Mouse (Mus musculus) liver, adult 2 months (tissue): ENCODE data around the gene Rubcnl. TPM values are rescaled to one million over a fixed set of nuclear protein-coding genes. Genes with fewer than 3 reads are reported as not detected.
A peak's percentile ranks its signal among the peaks of the same experiment; 100 is the strongest.

Source experiments
- DNase-seq: peaks from one replicate; pipeline ENCODE4 v3.0.0-alpha.2; 2011; ENCODE audit warnings: low read depth, low spot score; ENCODE audit errors: extremely low read depth
- H3K27ac ChIP-seq: fragments of 200-500 bp; replicated peaks from 2 replicates; pipeline ENCODE4 v1.5.1; 2012; ENCODE audit warnings: low read depth, mild to moderate bottlenecking, control low read depth, inconsistent platforms, low read length; ENCODE audit not compliant: insufficient read depth
- H3K27me3 ChIP-seq: fragments of 200-500 bp; 2 replicates; pipeline ENCODE4 v1.6.1; 2012; ENCODE audit warnings: mild to moderate bottlenecking, moderate library complexity, low read length, inconsistent platforms; ENCODE audit not compliant: control insufficient read depth, insufficient read depth
- H3K36me3 ChIP-seq: fragments of 200-500 bp; 2 replicates; pipeline ENCODE4 v1.6.1; 2012; ENCODE audit warnings: low read length, inconsistent platforms; ENCODE audit not compliant: control insufficient read depth, insufficient read depth
- H3K4me1 ChIP-seq: fragments of 200-500 bp; 2 replicates; pipeline ENCODE4 v1.6.1; 2011; ENCODE audit warnings: low read length; ENCODE audit not compliant: control insufficient read depth, insufficient read depth
- H3K4me3 ChIP-seq: fragments of 200-500 bp; 2 replicates; pipeline ENCODE4 v1.5.1; 2011; ENCODE audit warnings: low read depth, mild to moderate bottlenecking, control low read depth, low read length, moderate library complexity; ENCODE audit not compliant: insufficient read depth
- H3K79me2 ChIP-seq: fragments of 200-500 bp; 2 replicates; pipeline ENCODE4 v1.6.1; 2012; ENCODE audit warnings: inconsistent platforms, mild to moderate bottlenecking, low read length, moderate library complexity; ENCODE audit not compliant: control insufficient read depth, insufficient read depth
- H3K9ac ChIP-seq: fragments of 200-500 bp; 2 replicates; pipeline ENCODE4 v1.6.1; 2012; ENCODE audit warnings: low read depth, mild to moderate bottlenecking, control low read depth, inconsistent platforms, low read length
- CTCF ChIP-seq: fragments of 200-500 bp; IDR thresholded peaks from 2 replicates; pipeline ENCODE4 v1.5.1; 2011; ENCODE audit warnings: low read depth, low read length, control low read depth
- POLR2A ChIP-seq: fragments of 200-500 bp; IDR thresholded peaks from 2 replicates; pipeline ENCODE4 v1.6.1; 2011; ENCODE audit warnings: low read length, control low read depth; ENCODE audit not compliant: insufficient read depth; ENCODE audit errors: extremely low read depth
- WGBS: fragments of 180-500 bp; shearing (Covaris S2); methylation state at CpG from one replicate; pipeline ENCODE4 v1.1.7; 2018; 5-methylcytosine and 5-hydroxymethylcytosine counted together
- polyA plus RNA-seq: library from polyadenylated mRNA; depleted of rRNA; stranded (reverse); fragments of >200 nt; gene quantifications from 2 replicates; pipeline ENCODE4 v1.2.3, GENCODE M21; 2012
- total RNA-seq: library from RNA; depleted of rRNA; stranded (reverse); fragments of >200 nt; gene quantifications from 2 replicates; pipeline ENCODE4 v1.2.3, GENCODE M21; 2014

The Rubcnl gene
- total and polyA plus RNA-seq, 2 experiments = 0.21 to 1.1 TPM

DNA sequence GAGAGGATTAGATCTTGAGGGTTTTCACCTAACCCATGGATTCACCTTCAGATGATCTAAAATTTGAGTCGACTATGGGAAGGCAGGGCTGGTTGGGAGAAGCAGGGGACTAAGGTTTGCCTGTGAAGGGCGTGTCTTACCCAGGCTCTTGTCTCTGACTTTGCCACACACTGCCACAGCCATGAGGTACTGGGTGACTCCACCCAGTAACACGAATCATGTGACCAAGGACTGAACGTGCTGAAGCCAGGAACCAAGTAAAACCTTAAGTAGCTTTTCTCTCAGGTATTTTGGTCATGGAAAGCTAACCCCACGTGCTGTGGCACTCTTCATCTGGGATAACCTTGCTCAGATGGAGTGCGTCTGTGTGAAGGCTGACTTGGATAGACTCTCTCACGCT, 14.9 kb downstream of the Rubcnl start:
- Histone ChIP-seq H3K27me3 (no peaks in the 10 kb centered on the region), H3K79me2 (no peaks in the 10 kb centered on the region), H3K27ac (no peak overlapping the region), H3K4me1 (no peaks in the 10 kb centered on the region), H3K9ac (no peak overlapping the region), H3K4me3 (no peak overlapping the region), H3K36me3 (no peaks in the 10 kb centered on the region)
- no peak for DNase-seq
- 77% methylated on average over 7 of the region's 7 CpGs for WGBS
- TF ChIP-seq CTCF (no peak), POLR2A (no peak)

DNA sequence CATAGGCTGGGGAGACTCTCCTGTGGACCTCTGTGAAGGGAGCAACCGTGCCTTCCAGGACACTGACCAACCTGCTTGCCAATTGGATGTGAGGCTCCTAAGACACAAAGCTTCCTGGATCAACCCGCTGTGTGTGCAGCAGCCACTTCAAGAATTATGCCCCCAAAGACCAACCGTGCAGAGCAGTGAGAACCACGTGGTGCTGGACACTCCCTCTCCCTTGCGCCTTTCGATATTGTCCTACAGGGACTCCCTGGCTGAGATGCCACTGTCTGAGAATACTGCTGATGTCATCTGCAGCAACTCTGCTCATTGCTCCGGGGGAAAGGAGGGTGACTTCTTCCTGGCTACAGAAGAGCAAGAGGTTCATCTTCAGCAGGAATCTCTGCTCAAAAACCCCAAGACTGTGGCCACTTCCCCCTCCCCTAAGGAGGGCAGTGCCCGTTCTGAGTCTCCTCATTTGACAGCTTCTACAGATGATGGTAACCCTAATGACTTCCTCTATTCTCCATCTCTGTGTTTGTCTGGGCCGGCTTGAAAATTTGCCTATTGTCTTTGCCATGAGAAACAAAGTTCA, 16.3 kb downstream of the Rubcnl start:
- no peaks in the 10 kb centered on the region for H3K4me1 ChIP-seq
- no peaks in the 10 kb centered on the region for H3K79me2 ChIP-seq
- WGBS = 72% methylated on average over 9 of the region's 9 CpGs
- no peak for DNase-seq
- no peak overlapping the region for H3K27ac ChIP-seq
- no peak overlapping the region for H3K4me3 ChIP-seq
- no peaks in the 10 kb centered on the region for H3K36me3 ChIP-seq
- TF ChIP-seq CTCF (no peak), POLR2A (no peak)
- no peak overlapping the region for H3K9ac ChIP-seq
- no peaks in the 10 kb centered on the region for H3K27me3 ChIP-seq

DNA sequence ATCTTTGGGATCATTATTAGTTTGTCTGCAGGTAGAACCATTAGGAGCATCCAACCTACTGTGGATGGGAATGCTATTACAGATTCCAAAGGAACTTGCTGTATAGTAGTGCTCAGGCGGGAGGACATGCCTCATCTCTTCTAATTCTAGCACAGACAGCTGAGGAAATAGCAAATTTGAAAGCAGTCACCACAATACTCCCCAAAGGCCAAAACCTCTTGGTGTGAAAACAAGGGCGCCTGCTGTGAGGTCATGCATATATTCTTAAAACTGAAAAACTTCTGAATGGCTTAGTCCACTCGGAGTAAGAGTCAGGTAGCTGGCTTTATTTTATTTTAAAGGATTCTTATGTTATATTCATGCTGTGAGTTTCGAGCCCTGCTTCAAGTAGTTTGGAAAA, 16.9 kb downstream of the Rubcnl start:
- no peak overlapping the region for H3K4me3 ChIP-seq
- no peaks in the 10 kb centered on the region for H3K4me1 ChIP-seq
- H3K36me3 ChIP-seq = no peaks in the 10 kb centered on the region
- DNase-seq = no peak
- H3K27ac ChIP-seq = no peak overlapping the region
- H3K27me3 ChIP-seq = no peaks in the 10 kb centered on the region
- WGBS = 87% methylated on average over 4 of the region's 4 CpGs
- no peaks in the 10 kb centered on the region for H3K79me2 ChIP-seq
- no peak overlapping the region for H3K9ac ChIP-seq
- TF ChIP-seq POLR2A = no peak
- no peak for TF ChIP-seq CTCF

DNA sequence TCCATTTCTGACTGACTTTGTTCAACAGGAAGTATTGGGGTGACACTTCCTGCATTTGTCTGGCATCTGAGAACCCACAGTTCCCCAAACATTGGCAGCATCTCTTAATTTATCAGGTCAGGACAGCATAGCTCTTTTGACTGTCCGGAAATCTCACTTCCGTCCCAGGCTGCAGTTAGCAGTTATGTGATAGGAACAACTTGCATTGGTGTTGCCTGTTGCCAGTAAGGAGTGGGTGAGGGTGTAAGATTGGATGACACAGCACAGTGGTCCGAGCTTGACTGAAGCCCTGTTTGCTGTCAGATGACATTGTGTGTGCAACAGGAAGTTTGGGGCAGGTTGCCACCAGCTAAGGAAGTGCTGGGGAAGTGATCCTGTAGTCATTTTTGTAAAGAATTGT, 18.4 kb downstream of the Rubcnl start:
- peak; percentile 40 for DNase-seq
- Histone ChIP-seq H3K27ac (no peak overlapping the region), H3K79me2 (no peaks in the 10 kb centered on the region), H3K27me3 (no peaks in the 10 kb centered on the region), H3K4me1 (no peaks in the 10 kb centered on the region), H3K9ac (no peak overlapping the region), H3K36me3 (no peaks in the 10 kb centered on the region), H3K4me3 (no peak overlapping the region)
- 69% methylated on average over 3 of the region's 3 CpGs for WGBS
- TF ChIP-seq POLR2A = no peak
- TF ChIP-seq CTCF = no peak

DNA sequence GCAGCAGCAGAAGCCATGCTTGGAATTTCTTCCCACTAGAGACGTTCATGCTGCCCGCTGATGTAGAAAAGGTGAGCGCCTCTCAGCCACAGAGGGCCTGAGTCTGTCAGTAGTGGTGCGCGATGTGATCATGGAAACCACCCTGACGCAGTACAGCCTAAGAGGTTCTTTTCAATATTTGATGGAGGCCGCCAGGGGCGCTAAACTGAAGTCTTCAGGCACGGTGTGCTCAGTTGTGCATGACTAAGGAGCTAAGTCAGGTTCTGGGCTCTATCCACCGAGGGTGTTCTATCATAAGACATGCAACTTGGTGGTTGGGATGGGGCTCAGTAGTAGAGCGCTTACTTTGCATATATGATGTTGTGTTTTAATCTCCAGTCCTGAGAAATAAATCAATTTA, 19.6 kb downstream of the Rubcnl start:
- Histone ChIP-seq H3K27ac (no peak overlapping the region), H3K36me3 (no peaks in the 10 kb centered on the region), H3K79me2 (no peaks in the 10 kb centered on the region), H3K9ac (no peak overlapping the region), H3K4me1 (no peaks in the 10 kb centered on the region), H3K27me3 (no peaks in the 10 kb centered on the region), H3K4me3 (no peak overlapping the region)
- TF ChIP-seq POLR2A (no peak), CTCF (no peak)
- no peak for DNase-seq
- 64% methylated on average over 11 of the region's 11 CpGs for WGBS

DNA sequence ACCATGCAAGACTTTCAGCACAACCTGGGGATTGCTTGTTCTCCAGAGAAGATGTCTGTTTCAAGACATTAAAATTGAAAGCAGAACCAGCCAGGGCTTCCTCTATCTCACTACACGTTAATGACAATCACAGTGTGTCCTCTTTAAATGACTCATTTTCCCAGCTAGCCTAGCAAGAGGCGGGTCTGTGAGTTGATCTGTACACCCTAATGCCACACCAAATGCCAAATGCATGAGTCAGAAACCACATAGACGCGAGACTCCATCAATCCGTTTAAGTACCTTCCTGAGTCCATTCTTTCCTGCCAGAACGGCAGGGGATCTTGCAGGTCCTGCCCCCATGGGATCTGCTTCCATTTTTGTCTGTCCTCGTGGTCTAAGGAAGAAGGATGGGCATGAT, 29.4 kb downstream of the Rubcnl start:
- no peaks in the 10 kb centered on the region for H3K27me3 ChIP-seq
- H3K36me3 ChIP-seq = no peaks in the 10 kb centered on the region
- DNase-seq = peak; percentile 29
- no peak overlapping the region for H3K4me3 ChIP-seq
- H3K4me1 ChIP-seq = peaks cover 2% of the 10 kb centered on the region; the same call in 1 of the 2 replicates
- no peak overlapping the region for H3K27ac ChIP-seq
- TF ChIP-seq POLR2A = no peak
- TF ChIP-seq CTCF = no peak
- 64% methylated on average over 7 of the region's 7 CpGs for WGBS
- H3K79me2 ChIP-seq = no peaks in the 10 kb centered on the region
- no peak overlapping the region for H3K9ac ChIP-seq
